Mouse (Mus musculus) heart, adult 11 months (tissue): Measurements from ENCODE around the gene Fezf1.

Experiments
- DNase-seq: peaks from one replicate; pipeline ENCODE4 v3.0.0; 2022

Gene Fezf1

GRCm38 (mm10) chr6:23248313-23249052 lies at the start of gene Fezf1:
Fezf1 (minus strand) TSS chr6:23248362.
- no peak for DNase-seq

- DNase-seq: no peak
These were observed 46.5 kb upstream of the Fezf1 start for GRCm38 (mm10) chr6:23294685-23295084.

GRCm38 (mm10) chr6:23288752-23289151 lies 40.6 kb upstream of the Fezf1 start:
- no peak for DNase-seq

GRCm38 (mm10) chr6:23281514-23281820 lies 33.3 kb upstream of the Fezf1 start:
- DNase-seq: no peak

DNA sequence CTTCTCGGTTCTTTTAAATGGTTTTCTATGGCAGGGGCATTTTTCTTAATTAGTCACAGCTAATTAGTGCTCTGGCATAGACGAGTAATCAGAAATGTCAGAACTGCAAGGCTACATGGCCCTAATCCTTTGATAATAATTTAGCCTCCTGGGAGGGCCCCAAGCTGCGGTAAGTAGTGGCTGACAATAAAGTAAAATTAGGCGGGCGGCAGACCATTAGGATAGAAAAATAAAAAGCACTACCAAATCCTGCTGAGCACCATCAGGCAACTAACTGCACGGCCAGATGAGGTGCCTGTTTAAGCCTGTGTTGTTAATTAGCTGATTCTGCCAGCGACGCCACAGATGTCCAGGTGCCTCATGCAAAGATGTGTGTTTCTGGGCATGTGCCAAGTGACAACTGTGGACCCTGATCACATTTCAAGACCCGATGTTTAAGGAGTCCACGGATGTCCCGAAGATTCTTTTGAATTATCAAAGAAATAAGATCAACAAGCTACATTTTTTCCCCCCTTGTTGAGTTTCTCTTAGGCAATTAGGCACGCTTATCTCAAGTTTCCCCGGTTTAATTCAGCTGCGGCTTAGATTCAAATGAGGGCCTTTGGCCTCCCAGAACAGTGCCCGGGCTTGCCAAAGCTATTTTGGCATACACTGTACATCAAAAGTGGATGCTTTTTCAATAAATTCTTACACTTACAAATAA lies 32.8 kb upstream of the Fezf1 start:
- no peak for DNase-seq

DNA sequence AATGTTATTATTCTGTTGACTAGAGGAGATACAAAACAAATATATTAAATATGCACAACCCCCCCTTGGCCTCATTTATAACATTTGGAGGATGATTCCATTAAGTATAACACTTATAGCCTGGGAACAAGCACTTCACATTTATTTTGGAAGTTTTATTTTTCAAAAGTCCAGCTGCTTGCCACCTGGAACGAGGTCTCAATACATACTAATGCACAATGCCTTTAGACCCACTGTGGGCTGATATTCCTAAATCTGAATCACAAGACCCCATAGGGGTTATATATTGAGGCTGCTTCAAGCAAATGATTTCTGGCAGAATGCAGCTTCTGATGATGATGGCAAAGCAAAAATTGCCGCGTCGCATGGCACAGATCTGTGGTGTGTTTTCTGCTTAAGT lies 25.3 kb upstream of the Fezf1 start:
- DNase-seq: no peak

- no peak for DNase-seq
These were observed 24.8 kb upstream of the Fezf1 start for GRCm38 (mm10) chr6:23272979-23273378.

GRCm38 (mm10) chr6:23272542-23272941 lies 24.4 kb upstream of the Fezf1 start:
- DNase-seq: no peak

DNA sequence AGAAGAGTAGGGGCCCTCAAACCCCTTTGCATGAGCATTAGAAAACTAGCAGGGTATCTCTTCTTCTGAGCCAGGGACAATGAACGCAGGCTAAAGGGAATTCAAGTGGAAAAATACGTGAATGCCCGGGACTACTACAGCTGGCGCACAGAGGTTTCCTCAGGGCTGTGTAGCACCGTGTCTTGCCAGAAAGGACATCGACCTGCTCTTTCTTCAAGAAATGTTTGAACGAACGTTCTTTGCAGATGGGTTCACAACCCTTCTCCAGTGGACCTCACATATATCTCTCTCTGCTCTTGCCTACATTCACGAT lies 12.5 kb upstream of the Fezf1 start:
- DNase-seq: no peak

- DNase-seq: no peak
These were observed 12.0 kb upstream of the Fezf1 start for GRCm38 (mm10) chr6:23260016-23260737.

DNA sequence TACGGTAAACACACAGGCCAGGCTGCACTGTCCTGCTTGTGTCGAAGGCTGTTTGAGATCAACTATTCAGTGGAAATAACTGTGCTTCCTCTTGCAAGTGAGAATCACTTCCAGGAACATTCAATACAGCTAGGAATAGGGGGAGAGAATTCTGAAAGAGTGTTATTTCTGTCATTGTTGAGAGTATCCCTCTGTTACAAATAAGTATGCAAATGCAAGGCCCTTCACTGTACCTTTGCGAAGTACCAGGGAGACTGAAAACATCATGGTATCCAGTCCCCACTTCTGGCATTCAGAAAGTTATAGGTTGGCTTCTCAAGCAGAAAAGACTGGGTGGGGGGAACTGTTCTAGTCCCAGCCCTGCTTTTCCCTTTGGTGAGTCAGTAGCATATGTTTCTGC lies 9.8 kb upstream of the Fezf1 start:
- no peak for DNase-seq

DNA sequence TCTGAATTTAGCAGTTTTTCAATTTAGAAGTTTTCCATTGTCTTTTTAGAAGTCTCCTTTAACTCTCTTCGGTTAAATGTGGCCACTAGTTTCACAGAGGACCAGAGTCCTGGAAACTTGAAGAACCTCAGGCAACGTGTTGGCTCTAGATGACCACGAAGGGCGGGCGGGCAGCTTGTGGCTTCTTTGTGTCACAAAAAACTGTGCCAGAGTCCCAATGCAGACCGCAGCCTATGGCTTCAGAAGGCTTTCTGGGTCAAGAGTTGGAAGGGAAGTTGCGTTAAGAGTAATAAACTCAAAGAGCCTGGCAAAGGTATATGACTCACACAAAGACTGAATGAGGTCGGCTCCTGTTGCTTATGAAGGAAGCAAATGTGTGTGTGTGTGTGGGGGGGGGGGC lies 7.0 kb upstream of the Fezf1 start:
- DNase-seq: no peak

DNA sequence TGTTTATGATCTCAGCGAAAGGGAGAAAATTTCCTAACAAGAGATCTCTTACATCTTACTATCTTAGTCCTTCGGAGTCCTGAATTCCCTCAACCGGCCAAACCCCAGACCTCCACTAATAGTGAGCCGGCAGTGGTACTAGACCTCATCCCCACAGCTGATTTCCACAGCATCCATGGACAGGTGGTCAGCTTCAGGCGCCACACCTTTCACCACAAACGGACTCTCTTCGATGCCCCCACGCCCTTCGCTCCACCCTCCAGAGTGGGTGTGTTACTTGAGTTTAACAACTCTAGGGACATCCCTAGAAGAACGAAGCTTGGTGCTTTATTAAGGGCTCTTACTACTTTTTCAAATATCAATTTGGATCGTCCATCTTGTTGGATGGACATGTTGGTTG lies 6.5 kb upstream of the Fezf1 start:
- DNase-seq: no peak

DNA sequence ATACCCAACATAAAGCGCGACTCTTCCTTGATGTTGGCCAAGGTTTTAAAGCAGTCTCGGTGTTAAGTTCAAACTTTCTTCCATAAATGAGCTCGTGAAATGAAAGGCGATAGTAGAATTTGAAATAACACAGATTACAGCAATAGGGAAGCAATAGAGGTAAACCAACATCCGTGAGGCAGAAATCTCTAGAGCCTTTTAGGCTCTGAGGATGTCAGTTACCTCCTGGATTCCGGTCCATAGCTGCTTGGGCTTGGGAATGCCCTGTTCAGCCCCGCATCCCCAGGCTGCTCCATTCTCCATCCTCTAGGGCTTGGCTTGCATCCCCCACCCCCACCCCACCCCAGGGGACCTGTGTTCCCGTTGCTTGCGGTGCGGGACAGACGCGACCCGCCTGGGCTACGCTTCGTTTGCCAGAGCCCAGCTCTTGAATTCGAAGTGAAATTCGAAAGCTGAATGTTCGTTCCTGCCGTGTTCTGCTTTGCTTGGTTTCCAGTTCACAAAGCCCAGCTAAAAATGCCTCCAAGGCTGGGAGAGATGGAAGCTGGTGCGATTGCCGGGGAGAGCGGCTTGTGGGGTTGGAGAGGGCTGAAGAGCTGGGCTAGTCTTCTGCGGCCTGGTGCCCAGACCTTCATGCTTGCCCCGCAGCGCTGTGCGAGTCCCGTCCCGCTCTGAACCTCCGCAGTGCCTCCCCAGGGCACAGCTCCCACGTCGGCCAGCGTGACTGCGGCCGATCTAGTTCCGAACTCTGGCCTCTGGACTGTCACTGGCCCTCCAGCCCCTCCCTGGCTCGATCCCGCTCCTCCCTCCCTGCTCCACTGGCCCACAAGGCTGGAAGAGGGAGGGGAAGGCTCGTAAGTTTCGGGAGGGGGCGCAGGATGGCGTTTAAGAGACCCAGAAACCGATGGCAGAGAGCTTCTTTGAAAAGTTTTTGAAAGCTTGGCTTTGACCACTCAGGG lies 5.5 kb upstream of the Fezf1 start:
- DNase-seq: no peak

GRCm38 (mm10) chr6:23252196-23253135 lies 4.3 kb upstream of the Fezf1 start:
- no peak for DNase-seq

- DNase-seq: no peak
These were observed 3.3 kb upstream of the Fezf1 start for GRCm38 (mm10) chr6:23251431-23251830.

DNA sequence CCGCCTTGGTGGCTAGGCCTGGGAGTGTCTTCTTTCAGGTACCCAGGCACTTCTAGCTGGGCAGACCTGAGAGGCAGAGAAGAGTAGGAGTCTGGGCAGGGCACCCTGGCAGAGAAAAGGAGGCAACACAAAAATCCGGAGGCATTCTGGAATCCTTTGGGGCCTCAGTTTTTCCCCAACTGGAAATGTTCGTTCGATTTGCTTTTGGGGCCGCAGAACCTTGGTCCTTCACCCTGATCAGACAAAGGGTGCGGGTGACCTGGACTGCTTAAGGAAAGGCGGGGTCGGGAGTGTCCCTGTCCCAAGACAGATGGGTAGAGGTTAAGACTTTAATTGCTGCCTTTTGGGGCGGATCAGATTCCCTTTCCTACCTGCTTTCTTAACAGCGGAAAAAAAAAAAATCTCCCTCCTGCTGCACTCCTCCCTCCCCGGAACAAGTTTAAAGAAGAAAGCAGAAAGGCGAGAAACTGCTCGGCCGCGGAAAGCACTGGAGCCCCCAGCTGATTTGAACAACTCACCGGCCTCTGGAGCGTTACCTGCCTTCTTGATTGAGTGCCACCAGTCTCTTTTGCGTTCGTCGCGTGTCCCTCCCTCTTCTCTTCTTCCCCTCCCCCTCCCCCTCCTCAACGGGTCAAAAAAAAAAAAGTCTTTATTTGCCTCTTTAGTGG lies 2.3 kb upstream of the Fezf1 start:
- DNase-seq: no peak

DNA sequence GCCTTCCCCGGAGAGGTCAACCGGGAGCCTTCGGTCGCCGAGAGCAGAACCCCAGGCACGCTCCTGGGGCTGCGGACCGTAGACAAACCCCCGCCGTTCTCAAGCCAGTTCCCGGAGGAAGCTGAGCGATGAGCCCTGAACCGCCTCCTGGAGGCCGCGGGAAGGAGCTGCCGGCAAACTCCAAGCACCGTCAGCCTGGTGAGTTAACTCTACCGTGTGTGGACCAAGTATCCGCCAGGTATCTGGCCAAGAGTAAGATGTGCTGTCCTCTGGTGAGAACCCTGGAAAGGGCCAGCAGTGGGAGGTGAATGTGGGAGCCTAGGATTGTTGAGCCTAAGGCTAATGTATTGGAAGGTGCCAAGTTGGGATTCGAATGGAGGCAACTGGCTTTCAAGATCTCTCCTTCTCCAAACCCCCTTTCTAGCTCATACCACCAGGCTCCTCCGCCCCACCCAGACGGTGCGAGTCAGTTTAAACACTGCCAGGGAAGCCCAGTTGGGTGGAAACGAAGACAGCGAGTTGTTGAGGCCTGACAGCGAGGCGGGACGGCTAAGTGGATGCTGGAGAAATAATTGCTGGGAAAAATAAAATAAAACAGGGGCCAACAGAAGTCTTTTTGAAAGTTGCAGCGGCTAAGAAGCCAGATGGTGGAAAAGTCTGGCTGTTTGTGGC lies 1.6 kb upstream of the Fezf1 start:
- no peak for DNase-seq

DNA sequence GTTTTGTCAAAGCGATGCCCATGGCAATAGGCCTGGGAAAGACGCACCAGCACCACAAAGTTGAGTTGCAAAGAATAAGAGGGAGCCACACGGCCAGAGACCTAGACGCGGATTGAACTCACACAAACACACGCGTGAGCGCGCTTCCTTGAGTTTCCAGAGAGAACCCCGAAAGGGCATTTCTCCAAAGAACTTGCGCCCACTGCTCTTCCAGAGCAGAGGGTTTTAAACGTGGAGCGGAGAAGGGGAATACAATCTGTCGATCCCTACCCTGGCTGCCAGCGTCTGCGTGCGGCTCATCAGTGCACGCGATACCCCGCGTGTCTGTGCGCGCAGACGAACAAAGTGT lies 865 bp upstream of the Fezf1 start:
- no peak for DNase-seq

DNA sequence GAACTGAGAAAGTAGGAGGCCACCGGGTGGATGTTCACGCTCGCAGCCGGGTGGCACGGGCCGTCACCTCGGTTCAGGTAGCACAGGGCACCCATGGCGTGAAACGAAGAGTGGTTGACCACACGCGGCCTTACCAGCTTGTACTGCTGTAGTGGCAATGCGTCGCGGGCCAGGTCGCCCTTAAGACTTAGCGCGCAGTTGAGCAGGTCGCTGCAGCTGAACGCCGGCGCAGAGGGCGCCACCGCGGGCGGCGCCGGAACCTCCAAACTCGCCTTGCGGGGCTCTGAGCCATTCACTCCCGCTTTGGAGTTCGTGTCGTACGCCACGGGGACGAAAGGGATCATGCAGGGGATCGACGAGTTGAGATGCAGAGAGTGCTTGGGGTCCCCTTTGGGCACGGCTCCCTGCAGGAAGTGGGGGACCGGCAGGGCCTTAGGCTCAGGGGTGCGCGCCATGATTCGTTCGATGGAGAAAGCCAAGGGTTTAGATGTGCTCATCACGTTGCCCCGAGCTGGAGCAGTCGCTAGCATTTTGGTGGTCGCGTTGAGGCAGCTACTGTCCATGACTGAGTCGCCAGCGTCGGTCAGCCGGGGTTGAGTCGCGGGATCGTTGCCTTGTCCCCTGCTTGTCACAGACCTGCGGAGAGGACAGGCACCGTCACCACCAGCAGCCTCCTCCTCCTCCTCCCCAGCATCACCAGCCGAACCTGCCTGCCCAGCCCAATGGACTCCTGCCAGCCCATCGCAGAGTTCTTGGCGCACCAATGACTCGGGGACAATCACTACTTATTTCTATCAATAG lies 450 bp downstream of the Fezf1 start:
- DNase-seq: no peak
